Mouse (Mus musculus): ENCODE results near the gene Kif26b.

The Kif26b gene

DNA sequence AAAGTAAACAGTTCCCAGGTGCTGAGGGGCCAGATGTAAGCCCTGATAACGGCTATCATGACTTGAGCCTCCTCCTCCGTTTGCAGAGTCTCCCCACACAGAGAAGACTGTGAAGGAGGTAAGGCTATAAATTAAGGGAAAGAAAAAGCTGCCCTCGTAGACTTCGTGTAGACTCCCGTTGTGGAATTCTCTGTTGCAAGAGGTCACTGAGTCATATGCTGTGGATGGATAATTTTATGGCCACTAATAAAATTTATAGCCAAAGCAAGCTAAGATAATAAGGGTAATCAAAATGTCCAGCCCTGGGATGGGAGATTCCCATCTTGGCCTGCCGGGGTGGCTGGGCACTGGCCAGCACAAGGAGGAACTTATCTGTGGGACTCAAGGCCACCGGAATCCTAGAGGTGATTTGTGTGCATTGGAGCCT lies 179.0 kb downstream of the Kif26b start:
- in situ Hi-C loops (cut with MboI; ENCODE audit: low sequenced_read_pairs) = no loop called here

DNA sequence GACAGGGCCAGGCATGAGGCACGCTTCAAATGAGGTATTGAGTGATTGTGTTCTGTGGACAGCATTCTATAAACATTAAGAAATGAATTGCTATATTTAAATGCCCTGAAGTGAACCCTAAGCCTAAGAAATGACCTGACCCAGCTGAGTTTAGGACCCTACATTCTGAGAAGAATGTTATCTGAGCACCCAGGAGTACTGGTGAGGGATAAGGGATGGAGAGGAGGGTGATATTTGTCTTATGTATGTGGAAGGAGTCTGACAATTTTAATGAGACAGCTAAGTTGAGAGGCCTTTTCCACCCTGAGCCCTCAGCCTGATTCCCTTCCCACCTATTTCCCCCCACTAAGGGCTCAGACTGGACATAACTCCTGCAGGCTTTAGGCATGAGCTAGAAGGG lies 179.4 kb downstream of the Kif26b start:
- in situ Hi-C loops (cut with MboI; ENCODE audit: low sequenced_read_pairs) = no loop called here

- in situ Hi-C loops (cut with MboI; ENCODE audit: low sequenced_read_pairs) = no loop called here
These were observed 183.4 kb downstream of the Kif26b start for GRCm38 (mm10) chr1:178712189-178712873.

GRCm38 (mm10) chr1:178714209-178714608 lies 185.3 kb downstream of the Kif26b start:
- in situ Hi-C loops (cut with MboI; ENCODE audit: low sequenced_read_pairs) = no loop called here

DNA sequence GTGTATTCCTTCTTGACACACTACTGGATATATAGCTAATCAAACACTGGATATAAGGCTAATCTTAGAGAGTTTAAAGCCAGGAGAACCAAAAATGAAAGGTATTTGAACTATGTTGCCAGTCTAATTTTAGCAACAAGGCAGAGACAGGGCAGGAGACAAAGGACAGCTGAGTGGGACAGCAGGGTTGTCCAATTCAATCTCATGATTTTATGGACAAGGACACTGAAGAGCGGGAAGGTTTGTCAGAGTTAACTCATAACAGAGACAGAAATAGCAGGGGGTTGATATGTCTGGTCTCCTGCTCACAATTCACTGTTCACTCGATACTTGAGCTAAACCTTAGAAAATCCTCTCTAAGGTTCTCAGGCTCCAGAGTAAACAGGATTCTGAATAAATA lies 187.5 kb downstream of the Kif26b start:
- in situ Hi-C loops (cut with MboI; ENCODE audit: low sequenced_read_pairs) = no loop called here

DNA sequence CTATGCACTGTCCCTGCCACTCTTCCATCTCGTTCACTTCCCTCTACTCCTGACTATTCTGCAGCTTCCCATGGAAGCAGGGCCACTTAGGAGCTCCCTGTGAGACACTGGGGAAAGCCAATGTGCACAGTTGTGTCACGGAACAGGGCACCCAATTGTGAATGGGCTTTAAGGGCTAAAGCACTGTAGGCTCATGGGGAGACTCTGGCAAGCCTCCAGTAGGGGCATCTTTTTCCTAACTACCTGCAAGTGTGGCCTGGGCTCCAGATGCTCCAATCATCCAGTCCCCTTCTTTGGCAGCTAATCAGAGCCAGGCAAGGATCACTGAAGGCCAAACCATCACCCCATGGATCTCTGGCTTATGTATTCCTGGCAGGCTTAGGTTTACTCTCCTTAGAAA lies 191.9 kb downstream of the Kif26b start:
- in situ Hi-C loops (cut with MboI; ENCODE audit: low sequenced_read_pairs) = no loop called here

- in situ Hi-C loops (cut with MboI; ENCODE audit: low sequenced_read_pairs) = no loop called here
These were observed 193.9 kb downstream of the Kif26b start for GRCm38 (mm10) chr1:178722793-178723192.

DNA sequence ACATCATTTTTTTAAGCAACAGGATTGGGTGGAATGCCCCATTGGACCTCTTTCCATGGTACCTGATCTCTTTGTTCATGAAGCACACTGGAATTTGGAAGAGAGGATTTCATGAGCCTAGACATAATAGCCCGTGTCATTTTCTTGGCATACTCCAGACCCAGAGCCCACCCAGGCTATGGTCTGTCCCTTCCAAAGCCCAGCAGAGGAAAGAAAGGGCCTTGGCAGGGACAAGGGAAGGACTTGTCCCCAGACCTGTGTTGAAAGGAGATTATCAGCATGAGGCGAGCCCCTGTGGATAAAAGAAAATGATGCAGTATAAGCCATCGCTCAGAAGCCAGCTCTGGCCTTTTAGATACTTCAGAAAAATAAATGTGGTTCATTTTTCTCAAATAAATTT lies 196.6 kb downstream of the Kif26b start:
- in situ Hi-C loops (cut with MboI; ENCODE audit: low sequenced_read_pairs) = no loop called here

- in situ Hi-C loops (cut with MboI; ENCODE audit: low sequenced_read_pairs) = no loop called here
These were observed 199.3 kb downstream of the Kif26b start for GRCm38 (mm10) chr1:178728256-178728655.

GRCm38 (mm10) chr1:178730271-178730670 lies 201.3 kb downstream of the Kif26b start:
- in situ Hi-C loops (cut with MboI; ENCODE audit: low sequenced_read_pairs) = no loop called here

- in situ Hi-C loops (cut with MboI; ENCODE audit: low sequenced_read_pairs) = no loop called here
These were observed 204.1 kb downstream of the Kif26b start for GRCm38 (mm10) chr1:178733035-178733434.

- in situ Hi-C loops (cut with MboI; ENCODE audit: low sequenced_read_pairs) = no loop called here
These were observed 205.7 kb downstream of the Kif26b start for GRCm38 (mm10) chr1:178734576-178734975.

DNA sequence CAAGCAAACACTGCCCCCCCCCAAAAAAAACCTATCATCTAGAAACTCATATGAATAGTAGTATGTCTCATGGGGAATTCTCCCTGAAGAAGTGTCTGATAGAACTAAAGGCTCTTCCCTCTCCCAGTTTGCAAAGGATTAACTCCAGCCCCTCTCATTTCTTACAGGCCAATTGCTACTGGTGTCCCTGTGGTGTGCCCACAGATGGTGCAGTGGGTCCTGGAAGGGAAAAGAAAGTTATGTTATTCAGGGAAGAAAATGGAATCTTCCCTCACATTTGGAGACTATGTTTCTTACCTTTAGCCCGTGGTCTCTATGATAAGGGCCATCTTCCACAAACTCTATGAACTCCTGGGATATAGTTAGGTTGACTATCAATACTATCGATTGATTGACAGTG lies 208.0 kb downstream of the Kif26b start:
- in situ Hi-C loops (cut with MboI; ENCODE audit: low sequenced_read_pairs) = no loop called here

DNA sequence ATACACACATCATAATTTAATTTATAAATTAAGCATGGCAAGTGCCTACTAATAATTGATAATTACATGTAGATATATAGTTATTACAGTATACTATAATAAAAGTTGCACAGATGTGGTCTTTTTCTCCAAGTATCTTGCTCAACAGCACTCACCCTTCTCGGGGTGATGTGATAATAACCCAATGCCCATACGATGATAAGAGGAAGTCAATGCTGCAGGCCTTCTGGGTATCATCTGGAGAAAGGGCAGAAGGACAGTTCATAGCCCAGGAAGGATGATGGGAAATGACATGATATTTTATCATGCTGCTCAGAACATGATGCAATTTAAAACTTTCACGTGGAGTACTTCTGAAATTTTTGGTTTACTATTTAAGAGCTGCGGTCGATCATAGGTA lies 214.9 kb downstream of the Kif26b start:
- in situ Hi-C loops (cut with MboI; ENCODE audit: low sequenced_read_pairs) = no loop called here

GRCm38 (mm10) chr1:178744526-178744925 lies 215.6 kb downstream of the Kif26b start:
- in situ Hi-C loops (cut with MboI; ENCODE audit: low sequenced_read_pairs) = no loop called here

DNA sequence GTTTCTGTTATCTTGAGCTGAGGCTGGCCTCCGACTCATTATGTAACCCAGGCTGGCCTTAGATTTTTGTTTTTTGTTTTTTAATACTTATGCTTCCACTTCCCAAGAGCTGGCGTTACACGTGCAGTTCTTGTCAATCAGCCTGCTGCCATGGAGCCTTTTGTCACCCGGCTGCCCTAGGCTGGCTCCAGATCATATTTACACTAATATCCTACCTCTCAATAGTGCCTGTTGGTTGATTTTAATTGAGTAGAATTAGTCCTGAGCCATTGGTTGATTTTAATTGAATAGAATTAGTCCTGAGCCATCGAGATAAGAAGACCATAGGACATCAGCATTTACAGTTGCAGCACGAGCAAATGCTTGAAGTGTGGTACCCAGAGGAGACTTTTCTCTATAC lies 216.0 kb downstream of the Kif26b start:
- in situ Hi-C loops (cut with MboI; ENCODE audit: low sequenced_read_pairs) = no loop called here

GRCm38 (mm10) chr1:178745471-178745870 lies 216.5 kb downstream of the Kif26b start:
- in situ Hi-C loops (cut with MboI; ENCODE audit: low sequenced_read_pairs) = no loop called here

DNA sequence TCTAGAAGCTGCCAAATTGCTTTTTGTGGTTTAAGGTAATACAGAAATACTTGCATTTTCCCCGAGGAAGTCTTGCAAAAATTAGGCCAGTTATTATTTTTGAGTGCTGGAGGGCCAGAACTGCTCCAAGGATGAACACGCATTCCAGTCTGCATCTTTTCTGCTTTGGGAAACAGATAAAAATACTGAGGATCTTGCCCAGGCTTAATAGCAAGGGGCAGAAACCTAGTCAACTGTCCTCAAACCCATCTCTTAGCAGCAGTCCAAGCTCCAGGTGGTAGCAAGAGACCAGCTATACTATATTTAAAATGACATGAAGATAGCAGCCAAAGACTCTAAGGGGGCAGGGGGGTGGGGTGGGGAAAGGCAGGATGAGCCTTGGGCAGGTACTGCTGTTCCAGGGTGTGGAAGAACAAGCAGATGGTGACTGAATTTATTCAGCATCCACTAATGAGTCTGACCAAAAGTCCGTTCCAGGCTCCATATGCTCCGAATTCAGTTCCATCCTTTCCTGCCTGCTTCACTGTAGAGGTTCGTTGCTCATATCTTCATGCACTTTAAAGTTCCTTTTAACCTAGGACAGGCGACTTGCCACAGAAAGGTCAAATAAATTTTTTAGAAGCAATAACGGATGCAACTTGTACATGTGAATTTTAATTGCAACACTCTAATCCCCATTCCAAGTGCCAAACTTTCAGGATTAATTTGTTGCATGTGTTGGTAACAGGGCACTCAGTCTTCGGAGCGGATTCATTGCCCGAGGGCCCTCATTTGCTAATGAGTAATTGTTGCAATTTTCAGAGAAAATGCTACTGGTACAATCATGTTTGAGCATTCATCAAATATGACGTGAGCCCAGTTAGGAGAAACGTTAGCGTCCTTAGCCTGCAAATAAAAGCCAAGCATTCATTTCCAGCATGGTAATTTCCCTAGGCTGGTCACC lies 218.6 kb downstream of the Kif26b start:
- in situ Hi-C loops (cut with MboI; ENCODE audit: low sequenced_read_pairs) = no loop called here

DNA sequence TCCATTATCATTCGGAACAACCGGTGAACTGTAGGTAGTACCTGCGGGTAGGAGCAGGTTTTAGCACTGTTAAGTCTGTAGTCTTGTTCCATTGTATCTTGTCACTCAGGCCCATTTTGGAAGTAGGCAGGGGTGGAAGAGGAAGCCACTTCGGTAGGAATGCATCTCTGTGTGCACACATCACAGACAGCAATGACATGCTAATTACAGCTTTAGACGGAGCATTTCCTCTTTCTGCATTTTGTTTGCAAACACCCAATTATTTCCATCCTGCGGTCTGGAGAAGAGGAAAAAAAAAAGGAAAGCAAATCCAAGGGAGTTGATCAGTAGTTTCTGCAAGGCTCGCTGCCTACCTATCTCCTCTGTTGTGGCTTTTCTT lies 219.3 kb downstream of the Kif26b start:
- in situ Hi-C loops (cut with MboI; ENCODE audit: low sequenced_read_pairs) = no loop called here

DNA sequence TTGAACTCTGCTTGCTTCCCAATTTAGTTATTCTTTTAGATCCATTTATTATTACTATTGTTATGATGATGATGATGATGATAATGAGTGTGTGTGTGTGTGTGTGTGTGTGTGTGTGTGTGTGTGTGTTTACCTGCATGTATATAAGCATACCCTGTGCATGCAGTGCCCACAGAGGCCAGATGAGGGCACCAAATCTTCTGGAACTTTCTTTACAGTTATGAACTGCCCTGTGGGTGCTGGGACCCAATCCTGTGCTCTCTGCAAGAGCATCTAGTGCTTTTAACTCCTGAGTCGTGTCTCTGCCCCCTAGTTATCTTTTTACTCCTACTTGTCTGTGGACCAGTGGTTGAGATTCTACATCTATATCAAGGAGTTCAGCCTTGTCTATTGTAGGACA lies 219.7 kb downstream of the Kif26b start:
- in situ Hi-C loops (cut with MboI; ENCODE audit: low sequenced_read_pairs) = no loop called here

DNA sequence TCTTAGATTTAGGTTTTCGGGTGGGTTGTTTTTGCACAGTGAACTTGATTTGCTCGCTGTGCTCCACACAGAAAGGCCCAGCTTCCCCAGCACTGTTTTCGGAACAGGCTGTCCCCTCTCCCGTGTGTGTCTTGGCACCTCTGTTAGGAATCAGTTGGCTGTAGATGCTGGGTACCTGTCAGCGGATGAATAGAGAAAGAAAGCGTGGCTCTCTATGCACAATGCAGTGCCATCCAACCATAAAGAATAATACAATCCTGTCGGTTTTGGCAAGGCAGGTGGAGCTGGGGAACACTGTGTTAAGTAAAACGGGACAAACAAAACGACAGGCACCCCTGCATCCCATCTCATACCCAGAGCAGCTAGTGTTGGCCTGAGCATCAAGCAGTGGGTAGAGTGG lies 220.9 kb downstream of the Kif26b start:
- in situ Hi-C loops (cut with MboI; ENCODE audit: low sequenced_read_pairs) = no loop called here

DNA sequence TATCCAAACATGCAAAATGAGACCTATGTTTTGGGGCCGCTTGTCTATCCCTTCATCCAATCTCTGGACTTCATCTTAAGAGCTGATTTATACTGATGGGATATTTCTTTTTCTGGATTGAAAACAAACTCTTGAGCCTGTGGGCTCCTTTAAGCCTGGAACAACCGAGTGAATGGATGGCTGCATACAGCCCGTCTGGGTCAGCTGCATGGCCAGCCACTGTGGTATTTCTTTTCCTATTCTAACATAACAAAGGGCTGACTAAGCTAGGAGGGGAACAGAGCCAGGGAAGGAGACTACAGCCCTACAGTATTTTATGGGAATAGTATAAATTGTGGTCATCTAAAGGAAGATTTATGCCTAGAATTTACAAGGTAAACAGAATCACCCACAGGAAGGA lies 229.5 kb downstream of the Kif26b start:
- in situ Hi-C loops (cut with MboI; ENCODE audit: low sequenced_read_pairs) = no loop called here
